Mouse (Mus musculus) ES-Bruce4 (cell line): ENCODE data around the gene Ric8b.

Experiments used
- CTCF ChIP-seq: IDR thresholded peaks from one replicate; pipeline ENCODE4 v1.8.1; 2011; ENCODE audit warnings: low read depth, low read length
- POLR2A ChIP-seq: IDR thresholded peaks from one replicate; pipeline ENCODE4 v1.8.1; 2011; ENCODE audit warnings: low read length; ENCODE audit not compliant: insufficient read depth

- no peak for TF ChIP-seq POLR2A
- no peak for TF ChIP-seq CTCF
Observed at GRCm38 (mm10) chr10:85023313-85023666, 105.9 kb downstream of the Ric8b start.
